Mouse (Mus musculus): ENCODE measurements around the gene Lrrc43. TPM values are rescaled to one million over a fixed set of nuclear protein-coding genes. Genes with fewer than 3 reads are reported as not detected.
A peak's percentile ranks its signal among the peaks of the same experiment; 100 is the strongest.

Lrrc43 gene
- total and polyA plus RNA-seq, 2 experiments from 2014 or later = not detected

DNA sequence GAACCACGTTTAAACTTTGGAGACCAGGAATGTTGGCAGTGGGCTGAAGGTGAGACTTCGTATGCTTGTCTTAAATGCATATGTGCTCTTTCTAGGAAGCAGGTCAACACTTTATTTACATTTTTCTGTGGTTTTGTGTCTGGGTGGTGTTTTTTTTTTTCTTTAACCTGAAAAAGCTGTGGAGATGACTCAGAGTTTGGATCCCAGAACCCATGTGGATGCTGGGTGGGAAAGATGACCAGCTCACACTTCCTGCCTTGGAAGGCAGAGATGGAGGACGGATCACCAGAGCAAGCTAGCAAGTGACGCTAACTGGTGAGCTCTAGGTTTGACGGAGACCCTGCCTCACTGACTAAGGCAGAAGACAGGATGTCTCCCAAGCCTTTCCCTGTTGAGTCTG is 25.8 kb downstream of the Lrrc43 start:
- no peak for TF ChIP-seq CTCF (IDR thresholded peaks at IDR 0.05; ENCODE audit: low read depth)
- TF ChIP-seq EP300 (IDR thresholded peaks at IDR 0.05; ENCODE audit: low read depth) = no peak
- no peak for DNase-seq (ENCODE audit: low spot score)
- no peak overlapping the region for H3K4me3 ChIP-seq (ENCODE audit: low read depth, low read length)
- no peak overlapping the region for H3K27ac ChIP-seq (ENCODE audit: low read depth)
- no peaks in the 10 kb centered on the region for H3K4me1 ChIP-seq (ENCODE audit: control insufficient read depth, insufficient read depth)
- H3K9ac ChIP-seq (replicated peaks; ENCODE audit: low read depth, low read length) = no peak overlapping the region
- no peaks in the 10 kb centered on the region for H3K27me3 ChIP-seq (ENCODE audit: control insufficient read depth, insufficient read depth, low read length)
- H3K9me3 ChIP-seq (replicated peaks; ENCODE audit: control insufficient read depth, low read length) = no peaks in the 10 kb centered on the region
- no peak for ATAC-seq (ENCODE audit: insufficient read depth, low read depth)
- H3K36me3 ChIP-seq (replicated peaks; ENCODE audit: control insufficient read depth, insufficient read depth, low read length) = peaks cover 63% of the 10 kb centered on the region
- no peak overlapping the region for H3K4me2 ChIP-seq (ENCODE audit: low read depth, low read length)
- 89% methylated on average over 5 of the region's 5 CpGs for WGBS

DNA sequence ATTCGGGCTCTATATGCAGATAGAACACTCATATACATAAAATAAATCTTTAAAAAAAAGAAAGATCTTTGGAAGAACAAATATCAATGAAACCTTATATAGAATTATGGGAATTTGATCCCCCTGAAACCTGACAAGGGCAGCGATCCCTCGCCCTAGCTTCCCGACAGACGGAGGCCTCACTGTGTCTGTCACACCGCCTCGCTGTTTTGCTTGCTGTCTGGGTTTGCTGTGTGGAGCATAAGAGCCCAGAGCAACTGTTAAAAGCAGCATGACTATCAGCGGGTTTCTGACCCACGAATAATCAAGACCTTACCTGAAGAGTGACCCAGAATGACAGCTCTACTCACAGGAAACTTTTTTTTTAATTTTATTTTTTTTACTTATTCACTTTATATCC is 31.6 kb downstream of the Lrrc43 start:
- H3K9me3 ChIP-seq (replicated peaks; ENCODE audit: control insufficient read depth, low read length) = no peaks in the 10 kb centered on the region
- DNase-seq (ENCODE audit: low spot score) (no peak), ATAC-seq (ENCODE audit: insufficient read depth, low read depth) (no peak)
- no peak overlapping the region for H3K9ac ChIP-seq (replicated peaks; ENCODE audit: low read depth, low read length)
- TF ChIP-seq CTCF (IDR thresholded peaks at IDR 0.05; ENCODE audit: low read depth) (no peak), EP300 (IDR thresholded peaks at IDR 0.05; ENCODE audit: low read depth) (no peak)
- no peak overlapping the region for H3K4me3 ChIP-seq (ENCODE audit: low read depth, low read length)
- WGBS = 86% methylated on average over 9 of the region's 9 CpGs
- no peaks in the 10 kb centered on the region for H3K27me3 ChIP-seq (ENCODE audit: control insufficient read depth, insufficient read depth, low read length)
- H3K27ac ChIP-seq (ENCODE audit: low read depth) = no peak overlapping the region
- 0 out of 2 replicates have a peak, but pooled peaks cover 9% of the 10 kb centered on the region for H3K4me1 ChIP-seq (ENCODE audit: control insufficient read depth, insufficient read depth)
- no peak overlapping the region for H3K4me2 ChIP-seq (ENCODE audit: low read depth, low read length)
- peaks cover 42% of the 10 kb centered on the region for H3K36me3 ChIP-seq (replicated peaks; ENCODE audit: control insufficient read depth, insufficient read depth, low read length)

DNA sequence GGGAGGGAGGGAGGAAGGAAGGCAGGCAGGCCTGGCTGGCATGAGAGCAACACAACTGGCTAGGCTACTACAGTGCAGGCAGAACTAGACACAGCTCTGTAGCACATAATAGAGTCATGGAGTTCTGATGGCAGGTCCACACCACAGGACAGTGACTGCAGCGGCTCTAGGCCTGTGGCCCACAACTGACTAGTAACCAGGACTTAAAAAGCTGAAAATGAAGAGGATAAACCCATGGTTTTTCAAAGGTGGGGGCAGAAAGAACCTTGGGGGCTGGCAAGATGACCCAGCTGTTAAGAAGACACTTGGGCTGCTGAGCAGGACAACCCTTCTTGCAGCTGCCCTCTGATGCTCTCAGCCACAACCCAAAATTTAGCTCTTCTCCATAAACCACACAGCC is 32.5 kb downstream of the Lrrc43 start:
- Histone ChIP-seq H3K36me3 (replicated peaks; ENCODE audit: control insufficient read depth, insufficient read depth, low read length) (peaks cover 32% of the 10 kb centered on the region), H3K9ac (replicated peaks; ENCODE audit: low read depth, low read length) (no peak overlapping the region), H3K27ac (ENCODE audit: low read depth) (no peak overlapping the region), H3K4me1 (ENCODE audit: control insufficient read depth, insufficient read depth) (0 out of 2 replicates have a peak, but pooled peaks cover 9% of the 10 kb centered on the region), H3K4me3 (ENCODE audit: low read depth, low read length) (no peak overlapping the region), H3K27me3 (ENCODE audit: control insufficient read depth, insufficient read depth, low read length) (no peaks in the 10 kb centered on the region), H3K9me3 (replicated peaks; ENCODE audit: control insufficient read depth, low read length) (no peaks in the 10 kb centered on the region), H3K4me2 (ENCODE audit: low read depth, low read length) (no peak overlapping the region)
- WGBS = 100% methylated on average over 1 of the region's 1 CpGs
- DNase-seq (ENCODE audit: low spot score) (no peak), ATAC-seq (ENCODE audit: insufficient read depth, low read depth) (no peak)
- no peak for TF ChIP-seq CTCF (IDR thresholded peaks at IDR 0.05; ENCODE audit: low read depth)

DNA sequence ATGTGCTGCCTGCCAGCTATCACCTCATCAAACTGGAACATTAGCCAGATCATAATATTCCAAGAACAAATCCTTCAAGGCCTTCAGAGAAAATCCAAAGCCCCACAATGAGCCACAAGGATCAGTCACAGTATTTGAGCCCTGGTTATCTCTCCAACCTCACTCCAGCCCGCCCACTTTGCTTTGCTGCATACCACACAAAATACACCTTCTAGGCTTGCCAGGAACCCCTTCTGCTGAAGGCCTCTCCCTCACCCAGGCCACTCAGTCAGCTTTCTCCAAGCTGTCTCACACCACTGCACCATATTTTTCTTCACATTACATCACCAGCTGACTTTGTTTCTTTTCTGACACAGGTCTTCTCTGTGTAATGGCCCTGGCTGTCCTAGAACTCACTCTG is 33.1 kb downstream of the Lrrc43 start:
- Histone ChIP-seq H3K4me3 (ENCODE audit: low read depth, low read length) (no peak overlapping the region), H3K9ac (replicated peaks; ENCODE audit: low read depth, low read length) (no peak overlapping the region), H3K4me2 (ENCODE audit: low read depth, low read length) (no peak overlapping the region), H3K27me3 (ENCODE audit: control insufficient read depth, insufficient read depth, low read length) (no peaks in the 10 kb centered on the region), H3K9me3 (replicated peaks; ENCODE audit: control insufficient read depth, low read length) (no peaks in the 10 kb centered on the region), H3K4me1 (ENCODE audit: control insufficient read depth, insufficient read depth) (0 out of 2 replicates have a peak, but pooled peaks cover 9% of the 10 kb centered on the region), H3K27ac (ENCODE audit: low read depth) (no peak overlapping the region), H3K36me3 (replicated peaks; ENCODE audit: control insufficient read depth, insufficient read depth, low read length) (peaks cover 27% of the 10 kb centered on the region)
- ATAC-seq (ENCODE audit: insufficient read depth, low read depth) = no peak
- TF ChIP-seq EP300 (IDR thresholded peaks at IDR 0.05; ENCODE audit: low read depth) (no peak), CTCF (IDR thresholded peaks at IDR 0.05; ENCODE audit: low read depth) (no peak)
- DNase-seq (ENCODE audit: low spot score) = no peak
- WGBS = 64% methylated on average over 1 of the region's 1 CpGs

DNA sequence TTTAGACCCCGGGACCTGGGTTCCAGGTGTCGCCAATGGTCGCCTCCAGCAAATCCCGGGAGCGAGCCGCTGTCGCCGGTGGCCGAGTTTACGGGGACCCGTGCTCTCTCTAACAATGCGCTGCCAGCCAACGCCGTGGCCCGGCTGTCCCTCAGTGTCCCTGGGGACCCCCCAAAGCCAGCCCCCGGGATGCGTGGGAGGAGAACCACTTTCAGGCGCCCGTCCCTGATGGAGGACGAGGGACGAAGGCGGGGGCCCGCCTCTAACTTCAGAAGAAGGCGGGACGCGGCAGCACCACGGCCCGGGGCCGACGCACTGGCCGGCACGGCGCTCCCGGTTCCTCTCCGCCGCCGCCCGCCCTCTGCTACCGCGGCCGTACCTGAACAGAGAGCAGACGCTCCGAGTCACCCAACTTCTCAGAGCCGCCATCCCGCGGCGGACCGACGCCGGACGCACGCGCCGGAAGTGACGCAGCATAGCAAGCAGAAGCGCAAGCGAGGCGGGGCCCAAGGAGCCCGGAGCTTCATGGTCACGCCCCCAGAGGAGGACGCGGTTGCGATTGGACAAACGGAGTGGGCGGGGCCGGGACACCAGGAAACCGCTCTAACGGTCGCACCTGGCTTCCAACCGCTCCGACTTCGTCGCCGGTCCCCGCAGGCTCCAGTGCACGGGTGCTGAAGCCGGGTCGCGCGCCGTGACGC is 34.7 kb downstream of the Lrrc43 start, which contains the start of gene Diablo:
TSS of gene Diablo (minus strand) at position 485 of the 701 bp plus-strand sequence.
- peak within 1 kb of the TSS; percentile 64 for H3K27ac ChIP-seq (ENCODE audit: low read depth)
- under 1% methylated on average over 81 of the region's 82 CpGs for WGBS
- H3K27me3 ChIP-seq (ENCODE audit: control insufficient read depth, insufficient read depth, low read length) = no peaks in the 10 kb centered on the region
- peak within 1 kb of the TSS; percentile 78 for H3K4me3 ChIP-seq (ENCODE audit: low read depth, low read length)
- TF ChIP-seq EP300 (IDR thresholded peaks at IDR 0.05; ENCODE audit: low read depth) (no peak), CTCF (IDR thresholded peaks at IDR 0.05; ENCODE audit: low read depth) (no peak)
- ATAC-seq (ENCODE audit: insufficient read depth, low read depth) (peak; percentile 99), DNase-seq (ENCODE audit: low spot score) (peak; percentile 99)
- H3K9me3 ChIP-seq (replicated peaks; ENCODE audit: control insufficient read depth, low read length) = no peaks in the 10 kb centered on the region
- peak within 1 kb of the TSS; percentile 83 for H3K4me2 ChIP-seq (ENCODE audit: low read depth, low read length)
- peak within 1 kb of the TSS; percentile 66 for H3K9ac ChIP-seq (replicated peaks; ENCODE audit: low read depth, low read length)
- H3K4me1 ChIP-seq (ENCODE audit: control insufficient read depth, insufficient read depth) = 0 out of 2 replicates have a peak, but pooled peaks cover 9% of the 10 kb centered on the region
- peaks cover 11% of the 10 kb centered on the region; the same call in 1 of the 2 replicates for H3K36me3 ChIP-seq (replicated peaks; ENCODE audit: control insufficient read depth, insufficient read depth, low read length)

DNA sequence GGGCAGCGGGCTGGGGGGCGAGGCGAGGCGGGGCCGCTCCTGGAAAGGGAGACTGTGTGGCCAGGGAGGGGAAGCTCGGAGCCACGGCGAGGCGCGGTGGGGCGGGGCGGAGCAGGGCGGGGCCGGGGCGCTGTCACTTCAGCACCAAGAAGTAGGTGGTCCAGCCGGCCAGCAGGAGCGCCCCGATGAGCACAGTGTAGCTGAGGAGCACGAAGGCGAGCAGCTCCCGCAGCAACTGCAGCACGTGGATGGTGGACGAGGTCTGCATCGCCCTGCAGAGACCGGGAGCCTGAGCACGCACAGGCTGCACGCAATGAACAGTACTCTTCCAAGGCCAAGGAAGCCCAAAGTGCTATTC is 35.3 kb downstream of the Lrrc43 start:
- H3K9ac ChIP-seq (replicated peaks; ENCODE audit: low read depth, low read length) = no peak overlapping the region
- peak; percentile 94 for ATAC-seq (ENCODE audit: insufficient read depth, low read depth)
- under 1% methylated on average over 17 of the region's 27 CpGs for WGBS

More for the DNA sequence above, 35.3 kb downstream of the Lrrc43 start:
- Histone ChIP-seq H3K4me2 (ENCODE audit: low read depth, low read length) (peak overlapping the region; percentile 83), H3K4me3 (ENCODE audit: low read depth, low read length) (peak overlapping the region; percentile 78), H3K9me3 (replicated peaks; ENCODE audit: control insufficient read depth, low read length) (no peaks in the 10 kb centered on the region), H3K27ac (ENCODE audit: low read depth) (no peak overlapping the region), H3K27me3 (ENCODE audit: control insufficient read depth, insufficient read depth, low read length) (no peaks in the 10 kb centered on the region), H3K36me3 (replicated peaks; ENCODE audit: control insufficient read depth, insufficient read depth, low read length) (peaks cover 12% of the 10 kb centered on the region), H3K4me1 (ENCODE audit: control insufficient read depth, insufficient read depth) (0 out of 2 replicates have a peak, but pooled peaks cover 9% of the 10 kb centered on the region)
- TF ChIP-seq EP300 (IDR thresholded peaks at IDR 0.05; ENCODE audit: low read depth) (no peak), CTCF (IDR thresholded peaks at IDR 0.05; ENCODE audit: low read depth) (0 out of 2 replicates have a peak, but pooled peaks have one; percentile 12)
- no peak for DNase-seq (ENCODE audit: low spot score)
